Mouse (Mus musculus) hindbrain, embryonic 11.5 days (tissue): ENCODE results near the gene Larp7. TPM values are rescaled to one million over a fixed set of nuclear protein-coding genes. Genes with fewer than 3 reads are reported as not detected.

ENCODE experiments used
- ATAC-seq: fragments of 200-750 bp; cut with Nextera tagmentation; 2 replicates; pipeline ENCODE4 v1.8.0; 2017; ENCODE audit warnings: mild to moderate bottlenecking, moderate TSS enrichment, moderate library complexity; ENCODE audit not compliant: low FRiP score
- DNase-seq: peaks from one replicate; pipeline ENCODE4 v3.0.0-alpha.2; 2015; ENCODE audit warnings: low spot score
- H3K27ac ChIP-seq: fragments of 300-500 bp; sonication (generic); 2 replicates; pipeline ENCODE4 v1.5.1; 2014; ENCODE audit warnings: mild to moderate bottlenecking, low read depth, low read length
- H3K27me3 ChIP-seq: fragments of 300-500 bp; sonication (generic); 2 replicates; pipeline ENCODE4 v1.6.1; 2014; ENCODE audit warnings: mild to moderate bottlenecking, low read length, moderate library complexity, mixed read lengths; ENCODE audit not compliant: control insufficient read depth, insufficient read depth
- H3K36me3 ChIP-seq: fragments of 300-500 bp; sonication (generic); 2 replicates; pipeline ENCODE4 v1.6.1; 2014; ENCODE audit warnings: mild to moderate bottlenecking, low read length, moderate library complexity, mixed read lengths; ENCODE audit not compliant: control insufficient read depth, insufficient read depth
- H3K4me1 ChIP-seq: fragments of 300-500 bp; sonication (generic); replicated peaks from 2 replicates; pipeline ENCODE4 v1.6.1; 2014; ENCODE audit warnings: low read length, mixed read lengths; ENCODE audit not compliant: control insufficient read depth, insufficient read depth
- H3K4me2 ChIP-seq: fragments of 300-500 bp; sonication (generic); replicated peaks from 2 replicates; pipeline ENCODE4 v1.6.1; 2014; ENCODE audit warnings: mild to moderate bottlenecking, low read depth, low read length
- H3K4me3 ChIP-seq: fragments of 300-500 bp; sonication (generic); 2 replicates; pipeline ENCODE4 v1.5.1; 2014; ENCODE audit warnings: low read depth, low read length
- H3K9ac ChIP-seq: fragments of 300-500 bp; sonication (generic); 2 replicates; pipeline ENCODE4 v1.6.1; 2014; ENCODE audit warnings: low read depth, low read length
- H3K9me3 ChIP-seq: fragments of 300-500 bp; sonication (generic); 2 replicates; pipeline ENCODE4 v1.6.1; 2016; ENCODE audit warnings: low read length; ENCODE audit not compliant: control insufficient read depth
- WGBS: fragments of 180-500 bp; shearing (Covaris S2); extraction: QIAGEN DNeasy Blood & Tissue Kit; methylation state at CpG from one replicate; pipeline ENCODE4 v1.1.7; 2014; 5-methylcytosine and 5-hydroxymethylcytosine counted together
- polyA plus RNA-seq: library from polyadenylated mRNA; unstranded; fragments of >200 nt; fragmentation: Nextera tagmentation; extraction: Ambion mirVana; gene quantifications from 2 replicates; pipeline ENCODE4 v1.2.1, GENCODE M21; 2014

Larp7 gene
- polyA plus RNA-seq, 1 experiment from 2014 or later: 75.9 TPM

DNA sequence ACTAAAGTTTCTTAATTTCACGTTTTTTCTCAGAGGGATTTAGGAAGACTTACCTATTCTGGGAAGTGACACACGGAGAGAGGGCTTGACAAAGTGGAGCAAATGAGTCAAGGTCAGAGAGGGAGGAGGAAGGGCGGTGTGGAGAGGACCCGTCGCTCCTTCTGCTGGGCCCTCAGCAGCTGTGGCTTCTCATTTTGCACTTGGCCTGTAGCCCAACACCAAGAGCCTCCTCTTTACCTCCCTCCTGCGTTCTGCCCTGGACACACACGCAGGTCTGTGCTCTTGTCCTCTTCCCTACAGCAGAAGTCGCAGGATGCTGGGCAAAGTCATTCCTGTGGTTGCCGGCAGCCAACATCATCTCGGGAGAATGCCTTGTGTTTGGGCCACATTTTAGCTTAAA, 32.0 kb downstream of the Larp7 start:
- ATAC-seq: no peak
- H3K27ac ChIP-seq: no peak overlapping the region
- no peaks in the 10 kb centered on the region for H3K9me3 ChIP-seq
- no peaks in the 10 kb centered on the region for H3K27me3 ChIP-seq
- 82% methylated on average over 10 of the region's 10 CpGs for WGBS
- H3K36me3 ChIP-seq: no peaks in the 10 kb centered on the region
- no peak overlapping the region for H3K4me3 ChIP-seq
- no peaks in the 10 kb centered on the region for H3K4me1 ChIP-seq
- no peak overlapping the region for H3K9ac ChIP-seq
- no peak for DNase-seq
- H3K4me2 ChIP-seq: no peak overlapping the region

GRCm38 (mm10) chr3:127520300-127520699, 32.8 kb downstream of the Larp7 start:
- WGBS: 85% methylated on average over 6 of the region's 6 CpGs
- H3K9me3 ChIP-seq: no peaks in the 10 kb centered on the region
- no peak overlapping the region for H3K27ac ChIP-seq
- H3K36me3 ChIP-seq: no peaks in the 10 kb centered on the region
- no peak overlapping the region for H3K9ac ChIP-seq
- DNase-seq (no peak), ATAC-seq (no peak)
- no peak overlapping the region for H3K4me3 ChIP-seq
- no peak overlapping the region for H3K4me2 ChIP-seq
- no peaks in the 10 kb centered on the region for H3K4me1 ChIP-seq
- no peaks in the 10 kb centered on the region for H3K27me3 ChIP-seq

- DNase-seq (no peak), ATAC-seq (no peak)
- no peak overlapping the region for H3K4me2 ChIP-seq
- no peak overlapping the region for H3K9ac ChIP-seq
- H3K36me3 ChIP-seq: no peaks in the 10 kb centered on the region
- no peak overlapping the region for H3K27ac ChIP-seq
- WGBS: 100% methylated on average over 1 of the region's 1 CpGs
- H3K9me3 ChIP-seq: no peaks in the 10 kb centered on the region
- H3K4me1 ChIP-seq: no peaks in the 10 kb centered on the region
- H3K4me3 ChIP-seq: no peak overlapping the region
- no peaks in the 10 kb centered on the region for H3K27me3 ChIP-seq
Observed at GRCm38 (mm10) chr3:127515251-127515650, 37.9 kb downstream of the Larp7 start.

- ATAC-seq: no peak
- Histone ChIP-seq H3K9ac (no peak overlapping the region), H3K4me1 (no peaks in the 10 kb centered on the region), H3K27ac (no peak overlapping the region), H3K4me2 (no peak overlapping the region), H3K4me3 (no peak overlapping the region), H3K27me3 (no peaks in the 10 kb centered on the region), H3K36me3 (no peaks in the 10 kb centered on the region), H3K9me3 (no peaks in the 10 kb centered on the region)
- no peak for DNase-seq
- WGBS: 81% methylated on average over 2 of the region's 2 CpGs
Observed at GRCm38 (mm10) chr3:127513699-127514098, 39.5 kb downstream of the Larp7 start.

GRCm38 (mm10) chr3:127512794-127513335, 40.3 kb downstream of the Larp7 start:
- no peak overlapping the region for H3K27ac ChIP-seq
- no peak overlapping the region for H3K9ac ChIP-seq
- H3K9me3 ChIP-seq: no peaks in the 10 kb centered on the region
- H3K27me3 ChIP-seq: no peaks in the 10 kb centered on the region
- H3K36me3 ChIP-seq: no peaks in the 10 kb centered on the region
- H3K4me3 ChIP-seq: no peak overlapping the region
- 80% methylated on average over 15 of the region's 15 CpGs for WGBS
- no peak overlapping the region for H3K4me2 ChIP-seq
- no peaks in the 10 kb centered on the region for H3K4me1 ChIP-seq
- DNase-seq: no peak
- ATAC-seq: no peak

DNA sequence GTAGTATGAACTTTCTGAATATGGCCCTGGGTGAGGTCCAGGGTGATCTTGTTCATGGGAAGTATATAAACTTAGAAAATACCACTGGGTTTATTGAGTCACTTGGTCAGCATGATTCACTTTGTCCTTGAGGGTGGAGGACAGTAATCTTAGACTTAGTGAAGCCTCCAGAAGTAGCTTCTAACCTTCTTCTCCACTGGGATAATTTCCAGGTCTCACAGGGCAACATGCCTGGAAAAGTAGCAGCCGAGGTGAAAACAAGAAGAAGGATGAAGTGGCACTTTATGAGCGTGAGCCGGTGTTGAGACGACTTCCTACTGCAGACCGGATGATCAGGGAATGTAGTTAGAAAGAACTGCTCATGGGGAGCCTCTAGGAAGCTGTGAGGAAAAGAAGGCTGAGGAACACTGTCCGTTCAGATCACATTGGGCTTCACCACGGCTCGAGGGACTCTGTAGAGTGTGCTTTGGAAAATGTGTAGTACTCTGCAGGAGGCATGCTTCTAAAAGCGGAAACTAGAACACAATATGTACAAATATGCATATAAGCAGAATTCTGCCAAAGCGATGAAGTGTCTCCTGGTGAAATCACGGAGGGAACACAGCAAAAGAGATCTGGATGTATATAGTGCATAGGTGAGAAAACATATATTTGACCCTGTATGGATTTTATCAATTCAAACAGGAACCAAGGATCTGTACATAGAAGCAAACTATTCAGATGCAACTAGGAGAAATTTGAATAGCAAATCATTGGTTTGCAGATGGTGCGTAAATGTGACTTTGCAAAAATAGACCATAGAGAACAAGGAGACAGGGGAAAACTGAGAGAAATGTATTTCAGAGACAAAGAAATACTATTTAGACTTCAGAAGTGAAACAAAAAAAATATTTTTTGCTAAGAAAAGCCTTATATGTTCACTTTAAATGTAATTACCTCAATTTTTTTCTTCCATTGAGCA, 41.1 kb downstream of the Larp7 start:
- H3K4me2 ChIP-seq: no peak overlapping the region
- no peak overlapping the region for H3K4me3 ChIP-seq
- no peaks in the 10 kb centered on the region for H3K4me1 ChIP-seq
- no peaks in the 10 kb centered on the region for H3K36me3 ChIP-seq
- ATAC-seq (no peak), DNase-seq (no peak)
- no peaks in the 10 kb centered on the region for H3K27me3 ChIP-seq
- 90% methylated on average over 12 of the region's 12 CpGs for WGBS
- H3K9me3 ChIP-seq: no peaks in the 10 kb centered on the region
- H3K27ac ChIP-seq: no peak overlapping the region
- no peak overlapping the region for H3K9ac ChIP-seq

DNA sequence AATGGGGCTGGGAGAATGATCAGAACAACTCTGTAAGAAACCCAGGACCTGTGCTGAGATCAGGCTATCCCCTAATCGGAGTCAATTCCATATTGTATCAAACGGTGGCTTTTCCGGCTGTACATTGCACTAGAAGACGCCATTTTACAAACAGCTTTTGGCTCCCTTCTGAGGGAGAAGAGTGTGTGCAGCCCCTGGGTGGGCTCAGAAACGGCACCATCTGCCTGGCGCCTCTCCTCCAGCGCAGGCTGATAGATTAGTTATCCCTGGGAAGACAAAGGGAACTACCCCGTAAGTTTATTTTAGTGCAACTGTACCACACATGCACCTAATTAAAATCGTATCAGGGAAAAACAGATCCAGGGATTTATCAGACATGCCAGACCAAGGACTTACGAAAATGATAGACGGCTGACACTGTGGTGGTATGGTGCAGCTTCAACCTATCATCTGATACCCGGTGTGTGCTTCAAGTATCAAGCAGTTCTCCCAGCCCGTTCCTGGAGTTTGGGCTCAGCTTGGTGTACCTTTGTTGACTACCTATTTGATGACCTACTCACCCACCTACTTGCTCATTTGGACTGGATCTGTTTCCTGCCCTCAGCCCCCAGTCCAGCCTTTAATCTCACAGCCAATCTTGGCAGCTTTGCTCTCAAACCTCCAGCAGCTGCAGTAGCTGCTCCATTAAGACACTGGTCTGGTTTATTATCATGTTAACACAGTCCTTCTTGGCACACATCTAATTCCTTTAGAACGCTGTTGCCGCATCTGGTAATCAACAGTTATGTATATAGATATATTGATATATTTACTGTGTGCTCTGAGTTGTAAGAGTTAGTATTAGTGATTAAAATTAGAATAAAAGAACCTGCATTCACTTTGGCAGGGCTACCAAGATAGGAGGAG, 45.0 kb downstream of the Larp7 start:
- Histone ChIP-seq H3K36me3 (no peaks in the 10 kb centered on the region), H3K27me3 (no peaks in the 10 kb centered on the region), H3K4me2 (no peak overlapping the region), H3K4me3 (no peak overlapping the region), H3K9ac (no peak overlapping the region), H3K9me3 (no peaks in the 10 kb centered on the region), H3K4me1 (no peaks in the 10 kb centered on the region), H3K27ac (no peak overlapping the region)
- DNase-seq (no peak), ATAC-seq (no peak)
- 87% methylated on average over 15 of the region's 15 CpGs for WGBS

GRCm38 (mm10) chr3:127498742-127499400, 54.3 kb downstream of the Larp7 start, which contains the start of gene Ank2:
Gene Ank2 (minus strand): TSS chr3:127499350.
- Histone ChIP-seq H3K4me1 (no peaks in the 10 kb centered on the region; the same call in 1 of the 2 replicates), H3K27ac (no peak within 1 kb of the TSS), H3K9me3 (no peaks in the 10 kb centered on the region), H3K27me3 (peaks cover 10% of the 10 kb centered on the region; the same call in 1 of the 2 replicates), H3K4me3 (peak within 1 kb of the TSS; percentile 65), H3K36me3 (no peaks in the 10 kb centered on the region), H3K9ac (peak within 1 kb of the TSS; percentile 88), H3K4me2 (peak within 1 kb of the TSS; percentile 100)
- under 1% methylated on average over 41 of the region's 62 CpGs for WGBS
- peak; percentile 77 for ATAC-seq
- peak; percentile 69 for DNase-seq
